Mouse (Mus musculus): Measurements from ENCODE around the gene Zfp114. TPM values are rescaled to one million over a fixed set of nuclear protein-coding genes. Genes with fewer than 3 reads are reported as not detected.
A peak's percentile ranks its signal among the peaks of the same experiment; 100 is the strongest.

The Zfp114 gene
- polyA plus RNA-seq (2015; fragmentation: Nextera tagmentation; extraction: Ambion mirVana) = 7.2 and 9.4 TPM in 2 replicates

DNA sequence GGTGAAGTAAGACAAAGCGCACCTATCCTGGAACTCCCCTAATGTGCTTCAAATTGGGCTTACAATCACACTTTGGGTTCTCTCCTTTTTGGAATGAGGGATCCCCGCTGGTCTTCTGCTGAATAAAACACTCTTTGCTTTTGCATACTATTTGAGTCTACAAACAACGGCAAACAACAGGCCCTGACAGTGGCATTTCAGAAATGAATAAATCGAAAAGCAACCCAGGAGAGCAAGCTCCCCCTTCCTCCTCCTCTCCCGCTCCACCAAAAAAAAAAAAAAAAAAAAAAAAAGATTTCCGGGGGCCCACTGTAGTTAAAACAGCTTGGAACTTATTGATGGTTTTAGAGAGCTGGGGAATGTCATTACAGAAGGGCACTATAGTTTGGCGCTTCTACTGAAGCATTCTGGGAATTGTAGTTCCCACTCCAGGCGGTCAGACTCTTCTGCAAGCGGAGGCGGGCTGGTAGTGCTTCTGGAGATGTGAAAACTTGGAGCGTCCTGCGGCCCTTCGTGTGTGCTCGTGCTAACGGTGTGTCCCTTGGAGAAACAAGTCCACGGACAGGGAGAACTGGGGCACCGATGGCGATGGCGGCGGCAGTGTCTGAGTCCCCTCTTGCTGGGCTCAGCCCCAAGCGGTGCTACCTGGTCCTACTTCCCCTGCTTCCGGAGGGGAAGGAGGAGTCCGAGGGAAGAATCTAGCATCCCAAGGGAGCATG lies at the start of gene Zfp114:
Gene Zfp114 (plus strand): TSS at position 443 of the 719 bp plus-strand sequence.
- peak within 1 kb of the TSS; percentile 79 for H3K27ac ChIP-seq
- peak within 1 kb of the TSS; percentile 60 for H3K4me2 ChIP-seq
- no peaks in the 10 kb centered on the region for H3K27me3 ChIP-seq
- H3K4me1 ChIP-seq = no peaks in the 10 kb centered on the region
- H3K9ac ChIP-seq = peak within 1 kb of the TSS; percentile 82
- ATAC-seq (ENCODE audit: insufficient number of reproducible peaks, insufficient read depth, low FRiP score, low TSS enrichment, low read depth) = peak; percentile 78
- H3K9me3 ChIP-seq = no peaks in the 10 kb centered on the region
- H3K4me3 ChIP-seq = peak within 1 kb of the TSS; percentile 62
- no peaks in the 10 kb centered on the region for H3K36me3 ChIP-seq
- WGBS = 12% methylated on average over 23 of the region's 23 CpGs

DNA sequence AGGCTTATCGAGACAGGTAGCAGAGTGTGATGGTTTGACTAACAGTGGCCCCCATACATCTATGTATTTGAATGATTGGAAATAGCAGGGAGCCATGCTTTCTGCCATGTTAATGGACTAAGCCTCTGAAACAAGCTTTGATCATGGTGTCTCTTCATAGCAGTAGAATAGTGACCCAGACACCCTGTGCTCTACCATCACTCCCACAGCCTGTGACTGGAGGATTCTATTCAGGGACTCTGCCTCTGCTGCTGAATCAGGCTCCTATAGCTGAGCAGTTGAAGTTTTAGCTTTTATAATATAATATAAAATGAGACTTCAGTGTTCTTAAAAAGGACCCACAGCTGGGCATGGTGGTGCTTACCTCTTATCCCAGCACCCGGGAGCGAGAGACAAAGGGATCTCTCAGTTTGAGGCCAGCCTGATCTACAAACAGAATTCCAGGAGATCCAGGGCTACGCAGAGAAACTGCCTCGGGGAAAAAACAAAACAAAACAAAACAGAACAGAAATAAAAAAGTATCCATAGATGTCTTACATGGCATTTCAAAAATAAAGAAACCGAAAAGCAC lies 41.4 kb upstream of the Zfp114 start:
- no peaks in the 10 kb centered on the region for H3K27me3 ChIP-seq
- H3K4me1 ChIP-seq = peaks cover 12% of the 10 kb centered on the region
- peak overlapping the region; percentile 80 for H3K4me3 ChIP-seq
- 18% methylated on average over 6 of the region's 6 CpGs for WGBS
- H3K36me3 ChIP-seq = peaks cover 27% of the 10 kb centered on the region
- no peak for ATAC-seq (ENCODE audit: insufficient number of reproducible peaks, insufficient read depth, low FRiP score, low TSS enrichment, low read depth)
- peak overlapping the region; percentile 80 for H3K4me2 ChIP-seq
- H3K9ac ChIP-seq = peak overlapping the region; percentile 87
- H3K9me3 ChIP-seq = no peaks in the 10 kb centered on the region
- H3K27ac ChIP-seq = peak overlapping the region; percentile 44; the same call in 1 of the 2 replicates

DNA sequence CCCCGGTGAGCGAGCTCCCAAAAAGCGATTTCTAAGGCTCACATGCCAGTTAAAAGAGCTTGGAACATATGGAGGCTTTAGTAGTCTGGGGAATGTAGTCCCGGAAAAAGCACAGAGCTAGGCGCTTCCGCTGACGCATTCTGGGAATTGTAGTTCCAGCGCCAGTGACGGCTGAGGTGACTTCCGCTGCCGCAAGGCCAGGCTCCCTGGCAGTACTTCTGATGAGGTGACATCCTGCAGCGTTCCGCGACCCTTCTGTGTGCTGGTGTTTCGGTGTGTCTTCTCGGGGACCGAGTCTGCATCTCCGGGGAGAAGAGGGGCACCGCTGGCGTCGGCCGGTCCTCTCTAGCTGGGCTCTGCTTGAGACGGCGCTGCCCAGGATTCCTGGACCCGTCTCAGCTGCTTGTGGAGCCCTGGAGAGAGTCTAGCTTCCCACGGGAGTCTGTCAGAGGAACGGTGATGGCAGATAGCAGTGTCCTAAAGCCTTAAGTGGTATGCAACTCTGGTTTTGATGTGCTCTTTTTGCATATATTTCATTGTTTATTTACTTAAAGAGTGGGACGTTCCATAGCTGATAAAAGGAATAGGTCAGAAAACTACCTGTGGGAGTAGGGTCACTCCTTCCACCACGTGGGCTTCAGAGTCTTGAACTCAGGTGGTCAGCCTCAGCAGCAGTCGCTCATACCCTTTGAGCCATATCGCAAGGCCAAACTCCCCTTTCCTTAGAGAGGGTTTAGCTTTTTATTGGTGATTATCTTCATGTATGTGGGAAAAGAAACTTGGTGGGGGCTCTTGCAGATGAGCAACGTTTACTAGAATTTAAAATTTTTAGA lies 40.6 kb upstream of the Zfp114 start, which contains the start of gene Zfp235:
Gene Zfp235 (plus strand): TSS at position 174 of the 833 bp plus-strand sequence.
- Histone ChIP-seq H3K4me2 (peak within 1 kb of the TSS; percentile 80), H3K36me3 (peaks cover 34% of the 10 kb centered on the region), H3K9ac (peak within 1 kb of the TSS; percentile 87), H3K4me1 (peaks cover 12% of the 10 kb centered on the region), H3K27ac (peak within 1 kb of the TSS; percentile 44; the same call in 1 of the 2 replicates), H3K27me3 (no peaks in the 10 kb centered on the region), H3K9me3 (no peaks in the 10 kb centered on the region), H3K4me3 (peak within 1 kb of the TSS; percentile 80)
- ATAC-seq (ENCODE audit: insufficient number of reproducible peaks, insufficient read depth, low FRiP score, low TSS enrichment, low read depth) = peak; percentile 79
- 3% methylated on average over 32 of the region's 32 CpGs for WGBS

DNA sequence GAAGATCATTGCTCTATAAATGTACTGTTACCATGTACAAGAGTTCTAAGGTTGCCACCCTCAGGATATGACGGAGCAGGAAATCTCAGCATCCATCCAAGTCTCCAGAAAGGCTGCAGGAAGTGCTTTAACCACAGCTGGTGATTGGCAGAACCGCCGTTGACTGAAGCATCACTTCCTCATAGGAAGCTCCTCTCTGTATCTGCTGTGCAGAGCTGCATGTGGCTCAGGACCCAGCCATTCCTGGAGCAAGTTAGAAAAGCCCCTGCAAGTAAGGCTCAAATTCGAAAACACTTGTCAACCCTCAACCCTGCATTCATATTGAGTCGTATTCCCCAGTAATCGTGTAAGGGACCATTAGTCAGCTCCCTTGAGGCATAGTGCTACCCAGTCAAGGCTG lies 32.3 kb upstream of the Zfp114 start:
- Histone ChIP-seq H3K27ac (no peak overlapping the region), H3K27me3 (no peaks in the 10 kb centered on the region), H3K36me3 (peaks cover 56% of the 10 kb centered on the region), H3K9ac (no peak overlapping the region), H3K4me2 (no peak overlapping the region), H3K4me3 (no peak overlapping the region), H3K4me1 (no peaks in the 10 kb centered on the region), H3K9me3 (peaks cover 4% of the 10 kb centered on the region)
- ATAC-seq (ENCODE audit: insufficient number of reproducible peaks, insufficient read depth, low FRiP score, low TSS enrichment, low read depth) = no peak
- WGBS = 93% methylated on average over 6 of the region's 6 CpGs

DNA sequence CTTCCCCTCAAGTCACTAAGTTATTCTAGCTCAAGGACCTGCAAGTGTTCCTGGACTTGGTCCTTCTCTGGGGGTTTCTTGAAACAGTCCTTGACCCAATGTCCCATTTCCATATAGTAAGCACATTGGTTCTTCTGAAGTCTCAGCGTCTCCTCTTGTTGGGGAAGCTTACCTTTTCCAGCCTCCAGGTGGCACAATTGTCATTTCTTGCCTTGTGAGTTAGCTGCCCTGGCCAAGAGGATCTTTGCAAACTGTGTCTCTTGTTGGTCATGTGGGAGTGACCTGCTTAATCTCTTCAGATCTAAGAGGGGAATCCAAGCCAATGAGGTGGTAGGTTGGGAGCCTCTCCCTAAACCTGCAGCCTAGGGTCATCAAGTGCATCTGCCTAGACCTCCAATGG lies 21.6 kb upstream of the Zfp114 start:
- no peak overlapping the region for H3K9ac ChIP-seq
- H3K27me3 ChIP-seq = no peaks in the 10 kb centered on the region
- no peak overlapping the region for H3K27ac ChIP-seq
- H3K4me3 ChIP-seq = no peak overlapping the region
- no peak for ATAC-seq (ENCODE audit: insufficient number of reproducible peaks, insufficient read depth, low FRiP score, low TSS enrichment, low read depth)
- no peaks in the 10 kb centered on the region for H3K9me3 ChIP-seq
- H3K4me1 ChIP-seq = no peaks in the 10 kb centered on the region
- H3K36me3 ChIP-seq = no peaks in the 10 kb centered on the region
- no peak overlapping the region for H3K4me2 ChIP-seq
- WGBS = 10% methylated on average over 1 of the region's 1 CpGs

DNA sequence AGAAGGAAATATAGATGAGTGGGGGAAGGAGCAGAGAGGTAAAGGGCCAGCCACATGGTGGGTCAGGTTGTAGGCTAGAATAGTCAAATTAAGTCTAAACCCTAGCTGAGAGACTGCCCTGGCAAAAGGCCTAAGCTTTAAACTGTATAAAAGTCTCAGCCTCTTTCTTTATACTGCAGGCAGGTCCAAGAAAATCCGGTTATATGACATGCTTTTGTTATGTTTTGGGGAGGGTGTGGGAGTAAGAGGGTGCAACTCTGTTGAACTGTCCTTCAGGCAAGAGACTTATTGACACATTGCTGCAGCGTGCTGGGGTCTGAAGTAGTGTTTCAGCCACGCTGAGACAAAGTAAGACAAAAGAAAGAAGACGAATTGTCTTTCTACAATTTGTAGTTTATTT lies 2.7 kb upstream of the Zfp114 start:
- WGBS = 64% methylated on average over 4 of the region's 4 CpGs
- no peak for ATAC-seq (ENCODE audit: insufficient number of reproducible peaks, insufficient read depth, low FRiP score, low TSS enrichment, low read depth)
- Histone ChIP-seq H3K27ac (no peak overlapping the region), H3K27me3 (no peaks in the 10 kb centered on the region), H3K9ac (no peak overlapping the region), H3K9me3 (no peaks in the 10 kb centered on the region), H3K4me2 (no peak overlapping the region), H3K4me1 (no peaks in the 10 kb centered on the region), H3K36me3 (no peaks in the 10 kb centered on the region), H3K4me3 (no peak overlapping the region)

DNA sequence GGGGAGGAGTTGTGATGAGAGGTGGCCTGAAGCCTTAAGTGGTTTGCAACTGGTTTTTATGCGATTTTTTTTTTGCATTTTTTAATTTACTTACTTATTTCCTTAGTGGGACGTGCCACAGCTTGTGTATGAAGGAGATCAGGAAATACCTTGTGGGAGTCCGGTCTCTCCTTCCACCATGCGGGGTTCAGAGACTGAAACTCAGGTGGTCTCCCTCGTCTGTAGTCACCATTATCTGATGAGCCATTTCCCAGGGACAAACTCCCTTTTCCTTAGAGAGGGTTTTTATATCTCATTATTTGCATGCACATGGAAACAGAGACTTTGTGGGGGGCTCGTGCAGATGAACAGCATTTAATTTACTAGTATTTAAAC lies 464 bp downstream of the Zfp114 start:
- peak overlapping the region; percentile 79; the same call in 1 of the 2 replicates for H3K27ac ChIP-seq
- no peaks in the 10 kb centered on the region for H3K27me3 ChIP-seq
- peak overlapping the region; percentile 62 for H3K4me3 ChIP-seq
- no peak for ATAC-seq (ENCODE audit: insufficient number of reproducible peaks, insufficient read depth, low FRiP score, low TSS enrichment, low read depth)
- H3K36me3 ChIP-seq = no peaks in the 10 kb centered on the region
- H3K9me3 ChIP-seq = no peaks in the 10 kb centered on the region
- 54% methylated on average over 6 of the region's 6 CpGs for WGBS
- H3K9ac ChIP-seq = peak overlapping the region; percentile 82
- H3K4me2 ChIP-seq = peak overlapping the region; percentile 60
- H3K4me1 ChIP-seq = no peaks in the 10 kb centered on the region

DNA sequence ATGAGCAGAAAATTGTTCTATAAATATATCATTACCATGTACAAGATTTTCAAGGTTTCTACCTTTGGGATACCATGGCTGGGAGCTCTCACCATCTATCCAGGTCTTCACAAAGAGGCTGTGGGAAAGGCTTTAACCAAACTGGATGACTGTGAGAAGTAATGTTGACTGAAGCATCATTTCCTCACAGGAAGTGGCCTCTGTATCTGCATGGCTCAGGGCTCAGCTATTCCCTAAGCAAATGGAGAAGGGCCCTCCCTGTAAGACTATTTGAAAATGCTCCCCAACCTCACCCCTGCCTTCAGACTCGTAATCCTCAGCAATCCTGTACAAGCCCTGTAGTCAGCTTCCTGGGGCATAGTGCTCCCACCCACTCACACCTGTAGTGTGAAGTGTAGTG lies 12.8 kb downstream of the Zfp114 start:
- H3K4me1 ChIP-seq = no peaks in the 10 kb centered on the region
- no peak overlapping the region for H3K27ac ChIP-seq
- 52% methylated on average over 1 of the region's 1 CpGs for WGBS
- no peak overlapping the region for H3K4me3 ChIP-seq
- no peaks in the 10 kb centered on the region for H3K36me3 ChIP-seq
- H3K27me3 ChIP-seq = no peaks in the 10 kb centered on the region
- no peak overlapping the region for H3K4me2 ChIP-seq
- H3K9ac ChIP-seq = no peak overlapping the region
- H3K9me3 ChIP-seq = no peaks in the 10 kb centered on the region
- ATAC-seq (ENCODE audit: insufficient number of reproducible peaks, insufficient read depth, low FRiP score, low TSS enrichment, low read depth) = no peak

DNA sequence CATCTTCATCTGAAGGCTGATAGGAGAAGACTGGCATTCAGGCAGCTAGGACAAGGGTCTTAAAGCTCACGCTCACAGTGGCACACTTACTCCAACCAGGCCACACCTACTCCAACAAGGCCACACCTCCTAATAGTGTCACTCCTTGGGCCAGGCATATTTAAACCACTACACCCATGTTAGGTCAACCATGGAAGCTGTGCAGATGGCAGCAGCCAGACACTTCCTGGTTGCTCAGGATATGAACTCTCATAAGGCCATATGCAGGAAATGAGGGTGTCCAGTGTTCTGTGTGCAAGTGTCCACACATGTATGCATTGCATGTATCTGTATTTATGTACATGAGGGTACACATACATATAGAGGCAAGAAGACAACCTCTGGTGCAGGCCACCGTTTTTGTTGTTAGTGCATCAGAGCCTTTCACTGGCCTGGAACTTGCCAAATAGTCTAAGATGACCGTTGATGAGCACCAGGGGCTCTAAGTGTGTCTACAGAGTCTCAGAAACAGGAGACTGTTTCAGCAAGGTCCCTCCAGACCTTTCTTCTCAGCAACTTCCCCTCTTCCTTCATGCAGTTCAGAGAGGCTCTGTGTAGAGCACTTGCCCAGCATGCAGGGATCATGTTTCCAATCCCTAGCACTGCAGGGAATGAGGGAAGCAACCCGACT lies 14.2 kb downstream of the Zfp114 start:
- Histone ChIP-seq H3K27me3 (no peaks in the 10 kb centered on the region), H3K4me2 (no peak overlapping the region), H3K4me1 (no peaks in the 10 kb centered on the region), H3K36me3 (peaks cover 7% of the 10 kb centered on the region), H3K4me3 (no peak overlapping the region), H3K27ac (no peak overlapping the region), H3K9me3 (peaks cover 5% of the 10 kb centered on the region; the same call in 1 of the 2 replicates), H3K9ac (no peak overlapping the region)
- 63% methylated on average over 4 of the region's 4 CpGs for WGBS
- no peak for ATAC-seq (ENCODE audit: insufficient number of reproducible peaks, insufficient read depth, low FRiP score, low TSS enrichment, low read depth)

DNA sequence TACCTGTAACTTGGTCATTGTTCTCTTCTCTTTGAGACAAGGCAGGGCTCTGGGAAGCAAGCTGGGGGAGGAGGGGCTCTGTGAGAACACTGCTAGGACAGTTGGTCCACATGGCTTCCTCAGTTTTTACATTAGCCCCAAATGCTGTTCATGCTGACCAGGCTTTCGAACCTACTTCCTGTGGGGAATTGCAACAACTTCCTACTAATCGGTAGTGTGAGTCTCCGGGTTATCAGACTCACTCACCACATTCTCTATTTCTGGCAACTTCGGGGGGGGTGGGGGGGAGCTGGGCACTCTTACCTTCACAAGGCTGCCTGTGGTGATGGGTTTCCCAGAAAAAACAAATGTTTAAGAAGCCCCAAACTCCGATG lies 14.7 kb downstream of the Zfp114 start:
- Histone ChIP-seq H3K4me2 (no peak overlapping the region), H3K4me3 (no peak overlapping the region), H3K36me3 (peaks cover 12% of the 10 kb centered on the region), H3K9ac (no peak overlapping the region), H3K4me1 (no peaks in the 10 kb centered on the region), H3K9me3 (peaks cover 5% of the 10 kb centered on the region; the same call in 1 of the 2 replicates), H3K27me3 (no peaks in the 10 kb centered on the region), H3K27ac (no peak overlapping the region)
- 78% methylated on average over 5 of the region's 5 CpGs for WGBS
- ATAC-seq (ENCODE audit: insufficient number of reproducible peaks, insufficient read depth, low FRiP score, low TSS enrichment, low read depth) = no peak

DNA sequence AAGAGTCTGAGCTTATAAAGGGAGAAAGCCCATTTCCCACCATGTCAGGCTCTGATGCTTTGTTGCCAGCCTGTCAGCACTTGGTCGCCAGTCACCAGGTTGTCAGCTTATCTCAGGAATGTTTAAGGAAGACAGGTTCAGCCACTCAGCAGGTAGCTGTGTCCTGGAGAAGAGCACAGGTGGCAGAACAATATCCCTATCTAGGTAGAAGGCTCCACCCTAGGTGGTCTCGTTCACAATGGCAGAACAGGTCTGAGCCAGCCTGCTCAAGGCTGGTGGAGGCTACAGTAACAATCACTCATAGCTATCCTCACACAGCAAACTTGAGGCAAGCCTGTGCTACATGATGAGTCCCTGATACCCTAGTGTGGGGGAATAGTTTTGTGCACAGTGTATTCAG lies 16.5 kb downstream of the Zfp114 start:
- Histone ChIP-seq H3K4me1 (no peaks in the 10 kb centered on the region), H3K27ac (no peak overlapping the region), H3K4me3 (no peak overlapping the region), H3K36me3 (peaks cover 19% of the 10 kb centered on the region), H3K9me3 (peaks cover 5% of the 10 kb centered on the region; the same call in 1 of the 2 replicates), H3K9ac (no peak overlapping the region), H3K27me3 (no peaks in the 10 kb centered on the region), H3K4me2 (no peak overlapping the region)
- WGBS = 74% methylated on average over 2 of the region's 2 CpGs
- no peak for ATAC-seq (ENCODE audit: insufficient number of reproducible peaks, insufficient read depth, low FRiP score, low TSS enrichment, low read depth)
